Mouse (Mus musculus) hindbrain, embryonic 15.5 days (tissue): ENCODE results near the gene a. TPM values are rescaled to one million over a fixed set of nuclear protein-coding genes. Genes with fewer than 3 reads are reported as not detected.
"Not testable (repeated sequence)": the region's sequence is repeated elsewhere in the genome, so short reads cannot be mapped to it uniquely, and the experiment has no call there.

Source experiments
- ATAC-seq: fragments of 200-750 bp; cut with Nextera tagmentation; 2 replicates; pipeline ENCODE4 v1.8.0; 2017; ENCODE audit warnings: low read depth, moderate number of reproducible peaks, moderate TSS enrichment; ENCODE audit not compliant: low FRiP score
- H3K27ac ChIP-seq: fragments of 300-500 bp; sonication (generic); replicated peaks from 2 replicates; pipeline ENCODE4 v1.5.1; 2015; ENCODE audit warnings: mild to moderate bottlenecking, inconsistent platforms
- H3K27me3 ChIP-seq: fragments of 300-500 bp; sonication (generic); 2 replicates; pipeline ENCODE4 v1.6.1; 2015; ENCODE audit warnings: control low read depth, inconsistent platforms
- H3K36me3 ChIP-seq: fragments of 300-500 bp; sonication (generic); 2 replicates; pipeline ENCODE4 v1.6.1; 2015; ENCODE audit warnings: control low read depth, inconsistent platforms
- H3K4me1 ChIP-seq: fragments of 300-500 bp; sonication (generic); replicated peaks from 2 replicates; pipeline ENCODE4 v1.6.1; 2015; ENCODE audit warnings: control low read depth, inconsistent platforms
- H3K4me2 ChIP-seq: fragments of 300-500 bp; sonication (generic); 2 replicates; pipeline ENCODE4 v1.6.1; 2015; ENCODE audit warnings: moderate library complexity, mild to moderate bottlenecking, inconsistent platforms
- H3K4me3 ChIP-seq: fragments of 300-500 bp; sonication (generic); 2 replicates; pipeline ENCODE4 v1.5.1; 2015; ENCODE audit warnings: mild to moderate bottlenecking, inconsistent platforms
- H3K9ac ChIP-seq: fragments of 300-500 bp; sonication (generic); 2 replicates; pipeline ENCODE4 v1.6.1; 2015; ENCODE audit warnings: inconsistent platforms
- H3K9me3 ChIP-seq: fragments of 300-500 bp; sonication (generic); 2 replicates; pipeline ENCODE4 v1.6.1; 2016; ENCODE audit warnings: control low read depth, inconsistent platforms
- WGBS: fragments of 180-500 bp; shearing (Covaris S2); methylation state at CpG from one replicate; pipeline ENCODE4 v1.1.7; 2015; 5-methylcytosine and 5-hydroxymethylcytosine counted together
- polyA plus RNA-seq: library from polyadenylated mRNA; unstranded; fragments of >200 nt; fragmentation: Nextera tagmentation; extraction: Ambion mirVana; gene quantifications from 2 replicates; pipeline ENCODE4 v1.2.1, GENCODE M21; 2015

a gene
- polyA plus RNA-seq, 1 experiment from 2014 or later, result 0.99 TPM

GRCm38 (mm10) chr2:154937547-154938390 is 146.6 kb downstream of the a start:
- no peaks in the 10 kb centered on the region for H3K36me3 ChIP-seq
- no peak overlapping the region for H3K4me3 ChIP-seq
- no peaks in the 10 kb centered on the region for H3K9me3 ChIP-seq
- H3K9ac ChIP-seq, result no peak overlapping the region
- 91% methylated on average over 8 of the region's 8 CpGs for WGBS
- no peaks in the 10 kb centered on the region for H3K27me3 ChIP-seq
- no peaks in the 10 kb centered on the region for H3K4me1 ChIP-seq
- no peak overlapping the region for H3K4me2 ChIP-seq
- no peak overlapping the region for H3K27ac ChIP-seq
- ATAC-seq, result no peak

- Histone ChIP-seq H3K9ac (no peak overlapping the region), H3K4me2 (no peak overlapping the region), H3K4me3 (no peak overlapping the region), H3K4me1 (0 out of 2 replicates have a peak, but pooled peaks cover 3% of the 10 kb centered on the region), H3K27ac (no peak overlapping the region), H3K36me3 (no peaks in the 10 kb centered on the region), H3K27me3 (no peaks in the 10 kb centered on the region), H3K9me3 (no peaks in the 10 kb centered on the region)
- ATAC-seq, result no peak
- WGBS, result 82% methylated on average over 10 of the region's 10 CpGs
Observed at GRCm38 (mm10) chr2:154941952-154942351, 150.8 kb downstream of the a start.

GRCm38 (mm10) chr2:154942546-154942945 is 151.3 kb downstream of the a start:
- H3K4me2 ChIP-seq, result no peak overlapping the region
- no peak for ATAC-seq
- H3K36me3 ChIP-seq, result no peaks in the 10 kb centered on the region
- H3K4me1 ChIP-seq, result 0 out of 2 replicates have a peak, but pooled peaks cover 3% of the 10 kb centered on the region
- 44% methylated on average over 11 of the region's 11 CpGs for WGBS
- H3K4me3 ChIP-seq, result no peak overlapping the region
- H3K27me3 ChIP-seq, result no peaks in the 10 kb centered on the region
- H3K27ac ChIP-seq, result no peak overlapping the region
- H3K9me3 ChIP-seq, result no peaks in the 10 kb centered on the region
- H3K9ac ChIP-seq, result no peak overlapping the region

- H3K27me3 ChIP-seq, result no peaks in the 10 kb centered on the region
- peak overlapping the region; percentile 30; the same call in 1 of the 2 replicates for H3K4me2 ChIP-seq
- no peak overlapping the region for H3K9ac ChIP-seq
- no peak overlapping the region for H3K4me3 ChIP-seq
- H3K36me3 ChIP-seq, result no peaks in the 10 kb centered on the region
- H3K27ac ChIP-seq, result no peak overlapping the region
- 7% methylated on average over 11 of the region's 11 CpGs for WGBS
- H3K9me3 ChIP-seq, result no peaks in the 10 kb centered on the region
- 0 out of 2 replicates have a peak, but pooled peaks cover 3% of the 10 kb centered on the region for H3K4me1 ChIP-seq
- no peak for ATAC-seq
Observed at GRCm38 (mm10) chr2:154943101-154943500, 151.9 kb downstream of the a start.

GRCm38 (mm10) chr2:154946921-154947320 is 155.7 kb downstream of the a start:
- Histone ChIP-seq H3K4me2 (no peak overlapping the region), H3K9me3 (no peaks in the 10 kb centered on the region), H3K9ac (no peak overlapping the region), H3K27me3 (no peaks in the 10 kb centered on the region), H3K4me1 (0 out of 2 replicates have a peak, but pooled peaks cover 3% of the 10 kb centered on the region), H3K36me3 (no peaks in the 10 kb centered on the region), H3K27ac (no peak overlapping the region), H3K4me3 (no peak overlapping the region)
- 86% methylated on average over 3 of the region's 3 CpGs for WGBS
- ATAC-seq, result no peak

GRCm38 (mm10) chr2:154949352-154949751 is 158.2 kb downstream of the a start:
- no peak for ATAC-seq
- no peak overlapping the region for H3K4me2 ChIP-seq
- 70% methylated on average over 7 of the region's 7 CpGs for WGBS

GRCm38 (mm10) chr2:154949877-154950276 is 158.7 kb downstream of the a start:
- H3K9me3 ChIP-seq, result no peaks in the 10 kb centered on the region
- H3K4me3 ChIP-seq, result no peak overlapping the region
- no peak overlapping the region for H3K4me2 ChIP-seq
- H3K27ac ChIP-seq, result no peak overlapping the region
- 80% methylated on average over 9 of the region's 9 CpGs for WGBS
- ATAC-seq, result no peak
- no peak overlapping the region for H3K9ac ChIP-seq
- H3K36me3 ChIP-seq, result no peaks in the 10 kb centered on the region
- H3K4me1 ChIP-seq, result no peaks in the 10 kb centered on the region
- no peaks in the 10 kb centered on the region for H3K27me3 ChIP-seq

More at GRCm38 (mm10) chr2:154949352-154949751, 158.2 kb downstream of the a start:
- H3K4me3 ChIP-seq, result no peak overlapping the region
- H3K36me3 ChIP-seq, result no peaks in the 10 kb centered on the region
- H3K9me3 ChIP-seq, result no peaks in the 10 kb centered on the region
- H3K9ac ChIP-seq, result no peak overlapping the region
- no peak overlapping the region for H3K27ac ChIP-seq
- H3K27me3 ChIP-seq, result no peaks in the 10 kb centered on the region
- no peaks in the 10 kb centered on the region for H3K4me1 ChIP-seq

- no peak overlapping the region for H3K9ac ChIP-seq
- H3K4me1 ChIP-seq, result no peaks in the 10 kb centered on the region
- no peak overlapping the region for H3K27ac ChIP-seq
- no peak overlapping the region for H3K4me3 ChIP-seq
- H3K4me2 ChIP-seq, result no peak overlapping the region
- no peaks in the 10 kb centered on the region for H3K9me3 ChIP-seq
- no peaks in the 10 kb centered on the region for H3K27me3 ChIP-seq
- H3K36me3 ChIP-seq, result no peaks in the 10 kb centered on the region
- 68% methylated on average over 5 of the region's 5 CpGs for WGBS
- no peak for ATAC-seq
Observed at GRCm38 (mm10) chr2:154950601-154951000, 159.4 kb downstream of the a start.

GRCm38 (mm10) chr2:154959486-154959885 is 168.3 kb downstream of the a start:
- Histone ChIP-seq H3K4me3 (no peak overlapping the region), H3K36me3 (no peaks in the 10 kb centered on the region), H3K9me3 (no peaks in the 10 kb centered on the region), H3K4me1 (no peaks in the 10 kb centered on the region), H3K27ac (no peak overlapping the region), H3K9ac (no peak overlapping the region), H3K27me3 (no peaks in the 10 kb centered on the region), H3K4me2 (no peak overlapping the region)
- 93% methylated on average over 5 of the region's 5 CpGs for WGBS
- ATAC-seq, result no peak

- H3K4me2 ChIP-seq, result no peak overlapping the region
- 87% methylated on average over 3 of the region's 3 CpGs for WGBS
- no peaks in the 10 kb centered on the region for H3K9me3 ChIP-seq
- no peaks in the 10 kb centered on the region for H3K27me3 ChIP-seq
- ATAC-seq, result no peak
- H3K27ac ChIP-seq, result no peak overlapping the region
- no peak overlapping the region for H3K4me3 ChIP-seq
- no peak overlapping the region for H3K9ac ChIP-seq
- H3K36me3 ChIP-seq, result no peaks in the 10 kb centered on the region
- H3K4me1 ChIP-seq, result no peaks in the 10 kb centered on the region
Observed at GRCm38 (mm10) chr2:154959909-154960308, 168.7 kb downstream of the a start.

GRCm38 (mm10) chr2:154963176-154963575 is 172.0 kb downstream of the a start:
- no peaks in the 10 kb centered on the region for H3K4me1 ChIP-seq
- H3K36me3 ChIP-seq, result no peaks in the 10 kb centered on the region
- no peaks in the 10 kb centered on the region for H3K27me3 ChIP-seq
- ATAC-seq, result no peak
- WGBS, result 38% methylated on average over 5 of the region's 5 CpGs
- H3K9ac ChIP-seq, result no peak overlapping the region
- no peaks in the 10 kb centered on the region for H3K9me3 ChIP-seq
- no peak overlapping the region for H3K27ac ChIP-seq
- no peak overlapping the region for H3K4me3 ChIP-seq
- H3K4me2 ChIP-seq, result no peak overlapping the region

- not testable (repeated sequence) for H3K27me3 ChIP-seq, ATAC-seq, H3K4me3 ChIP-seq, H3K4me1 ChIP-seq, H3K36me3 ChIP-seq, H3K27ac ChIP-seq, H3K9ac ChIP-seq, H3K9me3 ChIP-seq, H3K4me2 ChIP-seq
- 70% methylated on average over 14 of the region's 14 CpGs for WGBS
Observed at GRCm38 (mm10) chr2:154969740-154970397, 178.7 kb downstream of the a start.
